Mouse (Mus musculus) gastrocnemius, postnatal 10 days (tissue): ENCODE results near the gene Defa23. TPM values are rescaled to one million over a fixed set of nuclear protein-coding genes. Genes with fewer than 3 reads are reported as not detected.
"Not testable (repeated sequence)": the region's sequence is repeated elsewhere in the genome, so short reads cannot be mapped to it uniquely, and the experiment has no call there.

Source experiments
- DNase-seq: peaks from one replicate; pipeline ENCODE4 v3.0.0; 2021; ENCODE audit warnings: mixed read lengths
- long read RNA-seq, 2 experiments: library from polyadenylated mRNA; stranded (forward); transcript quantifications; one replicate each; pipeline ENCODE4 v2.0.0; 2021
- total RNA-seq, 2 experiments: library from RNA; stranded (reverse); gene quantifications; 2 replicates each; pipeline ENCODE4 v1.2.3; 2021

Gene Defa23
- total RNA-seq = not detected
- long read RNA-seq, experiment 1 = 0 reads
- long read RNA-seq, experiment 2 = 0 reads

DNA sequence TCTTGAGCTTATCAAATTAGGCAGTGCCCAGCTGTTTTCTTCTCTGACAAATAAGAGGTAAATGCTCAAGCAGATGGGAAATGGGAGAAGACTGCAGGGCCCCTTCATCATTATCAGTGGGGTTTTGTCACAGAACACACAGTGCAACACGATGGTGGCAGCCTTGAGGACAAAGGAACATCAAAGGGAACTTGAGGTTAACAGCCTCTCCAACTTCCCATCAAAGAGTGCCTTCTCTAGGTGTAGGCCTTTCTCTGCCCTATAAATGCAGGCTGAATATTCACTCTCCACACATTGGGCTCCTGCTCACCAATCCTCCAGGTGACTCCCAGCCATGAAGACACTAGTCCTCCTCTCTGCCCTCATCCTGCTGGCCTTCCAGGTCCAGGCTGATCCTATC is at the start of gene Defa23:
Gene Defa23 (plus strand): TSS at position 301 of the 400 bp plus-strand sequence.
- not testable (repeated sequence) for DNase-seq

GRCm38 (mm10) chr8:21006801-21007200 is 48.0 kb upstream of the Defa23 start:
- no peak for DNase-seq

GRCm38 (mm10) chr8:21008578-21008977 is 46.3 kb upstream of the Defa23 start:
- not testable (repeated sequence) for DNase-seq

- not testable (repeated sequence) for DNase-seq
Measured at GRCm38 (mm10) chr8:21010548-21010947, 44.3 kb upstream of the Defa23 start.

DNA sequence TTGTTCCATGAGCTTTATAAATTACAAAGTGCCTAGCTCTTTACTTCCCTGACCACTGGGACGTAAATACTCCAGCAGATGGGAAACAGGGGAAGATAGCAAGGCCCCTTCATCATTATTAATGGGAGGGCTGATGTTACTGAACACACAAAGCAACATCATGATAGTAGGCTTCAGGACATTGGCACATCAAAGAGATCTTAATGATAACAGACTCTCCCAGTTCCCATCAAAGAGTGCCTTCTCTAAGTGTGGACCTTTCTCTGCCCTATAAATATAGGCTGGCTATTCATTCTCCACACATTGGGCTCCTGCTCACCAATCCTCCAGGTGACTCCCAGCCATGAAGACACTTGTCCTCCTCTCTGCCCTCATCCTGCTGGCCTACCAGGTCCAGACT is 29.6 kb upstream of the Defa23 start, which contains the start of gene Defa21:
Gene Defa21 (plus strand): TSS at position 301 of the 400 bp plus-strand sequence.
- not testable (repeated sequence) for DNase-seq

GRCm38 (mm10) chr8:21064738-21065137 is 9.9 kb downstream of the Defa23 start, which contains the start of gene Defa35:
Gene Defa35, plus strand, starts transcription at chr8:21065038.
- DNase-seq = not testable (repeated sequence)

DNA sequence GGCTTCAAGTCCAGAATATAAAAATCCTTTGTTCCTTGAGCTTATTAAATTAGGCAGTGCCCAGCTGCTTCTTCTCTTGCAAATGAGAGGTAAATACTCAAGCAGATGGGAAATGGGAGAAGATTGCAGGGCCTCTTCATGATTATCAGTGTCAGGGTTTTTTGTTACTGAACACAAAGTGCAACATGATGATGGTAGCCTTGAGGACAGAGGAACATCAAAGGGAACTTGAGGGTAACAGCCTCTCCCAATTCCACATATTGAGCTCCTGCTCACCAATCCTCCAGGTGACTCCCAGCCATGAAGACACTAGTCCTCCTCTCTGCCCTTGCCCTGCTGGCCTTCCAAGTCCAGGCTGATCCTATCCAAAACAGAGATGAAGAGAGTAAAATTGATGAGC is 29.3 kb downstream of the Defa23 start, which contains the start of gene Defa25:
Gene Defa25 (plus strand): TSS at position 301 of the 400 bp plus-strand sequence.
- not testable (repeated sequence) for DNase-seq

GRCm38 (mm10) chr8:21093106-21093505 is 38.3 kb downstream of the Defa23 start:
- DNase-seq = peak; percentile 2

DNA sequence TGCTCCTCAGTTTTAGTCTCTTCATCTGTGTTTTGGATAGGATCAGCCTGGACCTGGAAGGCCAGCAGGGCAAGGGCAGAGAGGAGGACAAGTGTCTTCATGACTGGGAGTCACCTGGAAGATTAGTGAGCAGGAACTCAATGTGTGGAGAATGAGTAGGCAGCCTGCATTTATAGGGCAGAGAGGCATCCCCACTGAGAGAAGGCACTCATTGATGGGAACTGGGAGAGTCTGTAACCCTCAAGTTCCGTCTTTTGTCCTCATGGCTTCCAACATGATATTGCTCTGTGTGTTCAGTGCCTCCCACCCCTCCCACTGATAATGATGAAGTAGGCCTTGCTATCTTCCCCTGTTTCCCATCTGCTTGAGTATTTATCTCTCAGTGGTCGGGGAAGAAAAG is 41.1 kb downstream of the Defa23 start, which contains the start of gene Gm14851:
Gene Gm14851 (minus strand): TSS at position 101 of the 400 bp plus-strand sequence.
- DNase-seq = not testable (repeated sequence)

Other genes starting within 250 kb of the Defa23 start
- gene Defb33, start 162.4 kb upstream of the Defa23 start, total RNA-seq = not detected
- gene Gm15056, start 152.4 kb upstream of the Defa23 start, total RNA-seq = not detected
- not detected for gene Gm6040, start 133.0 kb upstream of the Defa23 start, total RNA-seq
- gene AY761185, start 110.3 kb upstream of the Defa23 start, total RNA-seq = not detected
- not detected for gene Defa21, start 29.5 kb upstream of the Defa23 start, total RNA-seq
- gene Defa35, start 10.0 kb downstream of the Defa23 start, total RNA-seq = not detected
- not detected for gene Defa25, start 29.4 kb downstream of the Defa23 start, total RNA-seq
- gene Gm14851, start 41.0 kb downstream of the Defa23 start, total RNA-seq = not detected
- gene Defa30, start 79.6 kb downstream of the Defa23 start, total RNA-seq = not detected
- not detected for gene Defa22, start 107.2 kb downstream of the Defa23 start, total RNA-seq
- gene Defa31, start 136.6 kb downstream of the Defa23 start, total RNA-seq = not detected
- gene Gm15293, start 146.5 kb downstream of the Defa23 start, total RNA-seq = not detected
- not detected for gene Gm15292, start 194.7 kb downstream of the Defa23 start, total RNA-seq